Mouse (Mus musculus) kidney, postnatal 14 days (tissue): ENCODE results near the gene Ptpn20.

Experiments
- DNase-seq: peaks from one replicate; pipeline ENCODE4 v3.0.0; 2022; ENCODE audit warnings: mixed read lengths

Ptpn20 gene

GRCm38 (mm10) chr14:33588951-33589350, at the start of gene Ptpn20:
Gene Ptpn20, plus strand, starts transcription at chr14:33589207.
- peak; percentile 3 for DNase-seq

- DNase-seq: no peak
Observed at GRCm38 (mm10) chr14:33539559-33540167, 49.3 kb upstream of the Ptpn20 start.

GRCm38 (mm10) chr14:33545565-33546143, 43.4 kb upstream of the Ptpn20 start:
- DNase-seq: no peak

- no peak for DNase-seq
Observed at GRCm38 (mm10) chr14:33548650-33549049, 40.4 kb upstream of the Ptpn20 start.

GRCm38 (mm10) chr14:33549856-33550255, 39.2 kb upstream of the Ptpn20 start:
- DNase-seq: no peak

GRCm38 (mm10) chr14:33570737-33571136, 18.3 kb upstream of the Ptpn20 start:
- no peak for DNase-seq

- DNase-seq: no peak
Observed at GRCm38 (mm10) chr14:33573643-33574042, 15.4 kb upstream of the Ptpn20 start.

GRCm38 (mm10) chr14:33579771-33580484, 9.1 kb upstream of the Ptpn20 start:
- no peak for DNase-seq

GRCm38 (mm10) chr14:33598376-33599130, 9.5 kb downstream of the Ptpn20 start:
- DNase-seq: no peak

GRCm38 (mm10) chr14:33607431-33607830, 18.4 kb downstream of the Ptpn20 start:
- no peak for DNase-seq

GRCm38 (mm10) chr14:33625036-33625435, 36.0 kb downstream of the Ptpn20 start:
- DNase-seq: no peak

GRCm38 (mm10) chr14:33632790-33633372, 43.9 kb downstream of the Ptpn20 start:
- DNase-seq: peak; percentile 18

- DNase-seq: no peak
Observed at GRCm38 (mm10) chr14:33634354-33634753, 45.3 kb downstream of the Ptpn20 start.

- DNase-seq: no peak
Observed at GRCm38 (mm10) chr14:33634774-33635173, 45.8 kb downstream of the Ptpn20 start.

- no peak for DNase-seq
Observed at GRCm38 (mm10) chr14:33639357-33639756, 50.4 kb downstream of the Ptpn20 start.

GRCm38 (mm10) chr14:33650721-33651120, 61.7 kb downstream of the Ptpn20 start:
- DNase-seq: peak; percentile 32

GRCm38 (mm10) chr14:33657471-33657901, 68.5 kb downstream of the Ptpn20 start:
- DNase-seq: no peak

GRCm38 (mm10) chr14:33658331-33658730, 69.3 kb downstream of the Ptpn20 start:
- no peak for DNase-seq

- peak; percentile 57 for DNase-seq
Observed at GRCm38 (mm10) chr14:33662080-33662479, 73.1 kb downstream of the Ptpn20 start.

GRCm38 (mm10) chr14:33666301-33666700, 77.3 kb downstream of the Ptpn20 start:
- no peak for DNase-seq

- DNase-seq: no peak
Observed at GRCm38 (mm10) chr14:33669891-33670290, 80.9 kb downstream of the Ptpn20 start.

GRCm38 (mm10) chr14:33673350-33674087, 84.5 kb downstream of the Ptpn20 start:
- DNase-seq: peak; percentile 68
